Mouse (Mus musculus) ES-Bruce4 (cell line): Measurements from ENCODE around the gene Ncs1. TPM values are rescaled to one million over a fixed set of nuclear protein-coding genes. Genes with fewer than 3 reads are reported as not detected.

ENCODE experiments used
- H3K27ac ChIP-seq: 2 replicates; pipeline ENCODE4 v1.5.1; 2012; ENCODE audit warnings: low read length, inconsistent platforms; ENCODE audit not compliant: insufficient read depth
- H3K27me3 ChIP-seq: 2 replicates; pipeline ENCODE4 v1.6.1; 2012; ENCODE audit warnings: mild to moderate bottlenecking, low read length, inconsistent platforms; ENCODE audit not compliant: control insufficient read depth, poor library complexity, insufficient read depth, severe bottlenecking
- H3K36me3 ChIP-seq: 2 replicates; pipeline ENCODE4 v1.6.1; 2012; ENCODE audit warnings: inconsistent platforms, mild to moderate bottlenecking, low read length, moderate library complexity; ENCODE audit not compliant: control insufficient read depth, poor library complexity, insufficient read depth, severe bottlenecking
- H3K4me1 ChIP-seq: one replicate; pipeline ENCODE4 v1.8.1; 2011; ENCODE audit warnings: low read length; ENCODE audit not compliant: control insufficient read depth, insufficient read depth
- H3K4me3 ChIP-seq: 2 replicates; pipeline ENCODE4 v1.5.1; 2011; ENCODE audit warnings: low read depth, mild to moderate bottlenecking, low read length
- H3K9ac ChIP-seq: 2 replicates; pipeline ENCODE4 v1.6.1; 2012; ENCODE audit warnings: low read depth, mild to moderate bottlenecking, inconsistent platforms; ENCODE audit not compliant: poor library complexity, severe bottlenecking
- H3K9me3 ChIP-seq: replicated peaks from 2 replicates; pipeline ENCODE4 v1.6.1; 2012; ENCODE audit warnings: mild to moderate bottlenecking, low read length, inconsistent platforms; ENCODE audit not compliant: control insufficient read depth, poor library complexity, insufficient read depth, severe bottlenecking
- CTCF ChIP-seq: IDR thresholded peaks from one replicate; pipeline ENCODE4 v1.8.1; 2011; ENCODE audit warnings: low read depth, low read length
- EP300 ChIP-seq: IDR thresholded peaks from 2 replicates; pipeline ENCODE4 v1.6.1; 2011; ENCODE audit warnings: low read depth, low read length; ENCODE audit not compliant: insufficient read depth
- POLR2A ChIP-seq: IDR thresholded peaks from one replicate; pipeline ENCODE4 v1.8.1; 2011; ENCODE audit warnings: low read length; ENCODE audit not compliant: insufficient read depth
- polyA plus RNA-seq: library from polyadenylated mRNA; stranded (reverse); fragments of >200 nt; gene quantifications from 2 replicates; pipeline ENCODE4 v1.2.4, GENCODE M21; 2011; ENCODE audit warnings: low read depth; ENCODE audit not compliant: missing spikeins, insufficient read depth, insufficient read length

The Ncs1 gene
- polyA plus RNA-seq, 1 experiment: 6.2 TPM

DNA sequence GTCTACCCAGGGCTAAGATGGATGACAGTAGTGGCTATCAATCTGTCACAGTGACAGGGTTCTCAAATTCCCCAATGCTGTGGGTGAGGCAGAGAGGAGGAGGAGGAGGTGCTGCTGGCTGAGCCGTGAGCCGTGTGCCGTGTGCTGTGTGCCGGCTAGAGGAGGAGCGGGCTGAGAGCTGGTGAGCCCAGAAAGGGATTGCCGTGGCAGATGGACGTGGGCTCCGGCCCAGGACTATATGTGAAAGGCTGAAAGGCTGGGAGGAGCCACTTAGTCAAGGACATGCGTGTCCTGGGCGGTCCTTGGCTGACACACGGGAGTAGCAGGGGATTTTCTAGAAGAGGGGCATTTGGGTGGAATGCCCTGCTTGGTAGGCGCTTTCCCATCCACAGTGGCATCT lies 37.3 kb downstream of the Ncs1 start:
- H3K36me3 ChIP-seq: no peaks in the 10 kb centered on the region
- no peak overlapping the region for H3K27ac ChIP-seq
- H3K4me3 ChIP-seq: no peak overlapping the region
- H3K4me1 ChIP-seq: no peaks in the 10 kb centered on the region
- H3K9me3 ChIP-seq: no peaks in the 10 kb centered on the region
- no peak overlapping the region for H3K9ac ChIP-seq
- H3K27me3 ChIP-seq: no peaks in the 10 kb centered on the region
- TF ChIP-seq POLR2A (no peak), CTCF (no peak), EP300 (no peak)

DNA sequence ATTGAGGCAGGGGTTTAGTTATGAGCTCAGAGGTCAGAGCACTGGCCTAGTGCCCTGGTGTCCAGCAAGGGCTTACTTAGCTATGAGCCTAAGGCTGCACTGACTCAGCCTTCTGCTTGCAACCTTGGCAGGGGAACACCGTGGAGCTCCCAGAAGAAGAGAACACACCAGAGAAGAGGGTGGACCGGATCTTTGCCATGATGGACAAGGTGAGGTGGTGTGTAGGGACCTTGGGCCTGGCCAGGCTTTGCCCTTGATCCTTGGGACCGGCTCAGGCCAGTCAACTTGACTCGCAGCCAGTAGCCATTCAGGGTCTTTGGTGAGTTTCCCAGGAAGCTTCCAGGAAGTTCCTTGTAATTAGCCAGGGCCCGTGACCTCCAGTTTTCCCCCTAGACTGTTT lies 38.9 kb downstream of the Ncs1 start:
- TF ChIP-seq EP300: no peak
- no peak for TF ChIP-seq POLR2A
- no peak for TF ChIP-seq CTCF
- no peaks in the 10 kb centered on the region for H3K4me1 ChIP-seq
- no peaks in the 10 kb centered on the region for H3K27me3 ChIP-seq
- H3K36me3 ChIP-seq: no peaks in the 10 kb centered on the region
- no peak overlapping the region for H3K9ac ChIP-seq
- H3K27ac ChIP-seq: no peak overlapping the region
- no peaks in the 10 kb centered on the region for H3K9me3 ChIP-seq
- no peak overlapping the region for H3K4me3 ChIP-seq

DNA sequence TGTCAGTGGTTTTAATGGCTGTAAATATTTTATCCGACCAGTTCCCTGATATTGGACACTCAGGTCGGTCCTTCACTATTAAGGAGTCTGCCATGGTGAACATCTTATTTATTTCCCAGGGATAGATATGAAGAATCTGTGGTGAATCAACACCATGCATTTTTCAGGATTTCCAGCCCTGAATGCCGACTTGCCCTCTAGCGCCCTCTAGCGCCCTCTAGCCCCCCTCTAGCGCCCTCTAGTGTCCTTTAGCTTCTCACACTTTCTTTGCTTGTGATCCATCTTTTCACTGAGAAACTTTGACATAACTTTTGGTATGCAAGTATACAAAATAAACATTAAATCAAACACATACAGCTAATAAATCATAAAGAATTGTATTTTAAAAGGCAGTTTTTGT lies 45.8 kb downstream of the Ncs1 start:
- no peaks in the 10 kb centered on the region for H3K27me3 ChIP-seq
- TF ChIP-seq EP300 (no peak), CTCF (peak; percentile 100)
- H3K9ac ChIP-seq: no peak overlapping the region
- no peak overlapping the region for H3K27ac ChIP-seq
- H3K4me1 ChIP-seq: peaks cover 3% of the 10 kb centered on the region
- no peaks in the 10 kb centered on the region for H3K9me3 ChIP-seq
- H3K4me3 ChIP-seq: no peak overlapping the region
- H3K36me3 ChIP-seq: no peaks in the 10 kb centered on the region

DNA sequence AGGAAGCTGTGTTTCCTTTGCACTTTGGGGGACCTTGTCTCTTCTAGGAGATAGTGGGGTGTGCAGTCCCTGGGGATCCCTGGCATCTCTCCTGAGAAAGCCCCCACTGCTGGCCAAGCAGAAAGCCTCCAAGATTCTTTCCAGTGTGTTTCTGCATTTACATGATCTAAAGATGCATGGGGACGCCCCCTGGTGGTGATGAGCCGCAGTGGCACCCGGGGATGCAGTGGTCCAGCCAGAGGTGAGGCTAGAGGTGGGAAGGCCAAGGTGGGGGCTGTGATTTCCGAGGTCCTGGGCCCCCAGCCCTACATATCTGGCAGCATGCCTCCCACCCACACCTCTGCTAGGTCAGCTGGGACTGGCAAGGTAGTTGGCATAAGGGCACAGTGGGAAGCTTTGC lies 49.4 kb downstream of the Ncs1 start:
- Histone ChIP-seq H3K4me3 (no peak overlapping the region), H3K4me1 (peaks cover 3% of the 10 kb centered on the region), H3K27me3 (no peaks in the 10 kb centered on the region), H3K9me3 (no peaks in the 10 kb centered on the region), H3K9ac (no peak overlapping the region), H3K36me3 (no peaks in the 10 kb centered on the region), H3K27ac (no peak overlapping the region)
- TF ChIP-seq EP300 (no peak), CTCF (peak; percentile 94), POLR2A (no peak)

DNA sequence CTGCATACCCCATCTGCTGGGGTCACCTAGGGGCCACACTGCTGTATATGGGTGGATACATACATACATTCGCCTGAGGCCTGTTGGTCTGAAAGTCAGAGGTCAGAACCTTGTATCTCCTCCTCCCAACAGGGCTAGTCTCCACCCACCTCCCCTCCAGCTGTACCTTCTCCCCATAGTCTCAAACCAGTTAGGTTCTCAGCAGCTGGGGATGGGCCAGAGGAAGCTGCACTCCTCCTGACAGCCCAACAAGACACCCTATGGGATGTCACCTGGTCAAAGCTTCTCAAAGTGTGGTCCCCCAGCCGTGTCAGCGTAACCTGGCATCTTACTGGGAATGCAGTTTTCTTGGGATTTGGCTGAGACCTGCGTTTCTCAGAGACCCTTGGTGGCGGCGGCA lies 50.8 kb downstream of the Ncs1 start:
- TF ChIP-seq POLR2A: no peak
- no peak for TF ChIP-seq EP300
- no peak for TF ChIP-seq CTCF
- no peak overlapping the region for H3K4me3 ChIP-seq
- H3K27me3 ChIP-seq: no peaks in the 10 kb centered on the region
- no peak overlapping the region for H3K27ac ChIP-seq
- no peak overlapping the region for H3K9ac ChIP-seq
- peaks cover 3% of the 10 kb centered on the region for H3K4me1 ChIP-seq
- no peaks in the 10 kb centered on the region for H3K36me3 ChIP-seq
- H3K9me3 ChIP-seq: no peaks in the 10 kb centered on the region

DNA sequence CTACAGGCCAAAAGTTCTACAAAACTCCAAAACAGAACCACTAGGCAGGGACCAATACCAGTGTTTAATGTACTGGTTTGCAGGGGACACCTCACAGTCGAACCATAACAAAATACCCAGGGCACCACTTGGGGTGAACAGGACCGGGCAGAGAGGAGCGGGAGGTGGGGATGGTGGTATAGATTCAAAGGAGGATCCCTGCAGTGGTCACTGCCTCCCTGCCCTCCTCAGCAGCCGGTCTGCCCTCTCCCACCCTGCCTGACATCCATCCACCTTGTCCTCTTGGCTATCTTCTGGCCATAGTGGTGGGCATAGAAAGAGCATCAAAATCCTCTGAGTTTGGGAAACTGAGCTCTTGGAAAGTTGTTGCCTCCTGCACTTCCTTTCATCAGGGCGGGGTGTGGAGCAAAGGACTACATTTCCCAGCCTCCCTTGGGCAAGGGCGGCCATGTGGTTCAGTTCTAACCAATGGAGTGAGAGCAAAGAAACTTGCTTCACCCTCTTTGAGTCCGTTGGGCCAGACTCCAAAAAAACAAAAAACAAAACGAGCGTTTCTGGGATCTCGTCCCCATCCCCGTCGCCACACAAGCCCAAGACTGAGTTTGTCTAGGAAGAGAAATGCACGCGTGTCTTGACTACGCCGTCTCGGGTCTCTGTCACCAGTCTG lies 52.1 kb downstream of the Ncs1 start:
- no peaks in the 10 kb centered on the region for H3K27me3 ChIP-seq
- no peaks in the 10 kb centered on the region for H3K9me3 ChIP-seq
- TF ChIP-seq EP300 (no peak), CTCF (no peak), POLR2A (no peak)
- H3K27ac ChIP-seq: no peak overlapping the region
- H3K9ac ChIP-seq: peak overlapping the region; percentile 37; the same call in 1 of the 2 replicates
- H3K36me3 ChIP-seq: no peaks in the 10 kb centered on the region
- peak overlapping the region; percentile 71 for H3K4me3 ChIP-seq
- H3K4me1 ChIP-seq: peaks cover 3% of the 10 kb centered on the region
